Mouse (Mus musculus): ENCODE results near the gene Cacna1b.

The Cacna1b gene

GRCm38 (mm10) chr2:24553962-24554361, 209.0 kb downstream of the Cacna1b start:
- DNase-seq (ENCODE audit: low spot score in 2 of 2) = no peak

Measured in frontal cortex, postnatal 36 days (tissue).